Mouse (Mus musculus) E14TG2a.4 (cell line): ENCODE results near the gene Rims1.
A peak's percentile ranks its signal among the peaks of the same experiment; 100 is the strongest.

Source experiments
- H3K27me3 ChIP-seq: 2 replicates; pipeline ENCODE4 v1.6.1; 2014; ENCODE audit warnings: low read length, control low read depth; ENCODE audit not compliant: insufficient read depth
- H3K36me3 ChIP-seq: 2 replicates; pipeline ENCODE4 v1.6.1; 2014; ENCODE audit warnings: low read length, control low read depth; ENCODE audit not compliant: insufficient read depth
- H3K4me1 ChIP-seq: replicated peaks from 2 replicates; pipeline ENCODE4 v1.6.1; 2014; ENCODE audit warnings: low read depth, low read length, control low read depth
- H3K4me3 ChIP-seq: replicated peaks from 2 replicates; pipeline ENCODE4 v1.5.1; 2014; ENCODE audit warnings: mild to moderate bottlenecking, low read length
- H3K9me3 ChIP-seq: 2 replicates; pipeline ENCODE4 v1.6.1; 2014; ENCODE audit warnings: low read length, control low read depth
- CTCF ChIP-seq: conservative IDR thresholded peaks from 2 replicates; pipeline ENCODE4 v1.5.1; 2014; ENCODE audit warnings: low read length
- NANOG ChIP-seq: IDR thresholded peaks from 2 replicates; pipeline ENCODE4 v1.6.1; 2014; ENCODE audit warnings: borderline replicate concordance, low read length, mixed read lengths
- POU5F1 ChIP-seq: IDR thresholded peaks from 2 replicates; pipeline ENCODE4 v1.6.1; 2014; ENCODE audit warnings: low read length, borderline replicate concordance

The Rims1 gene

DNA sequence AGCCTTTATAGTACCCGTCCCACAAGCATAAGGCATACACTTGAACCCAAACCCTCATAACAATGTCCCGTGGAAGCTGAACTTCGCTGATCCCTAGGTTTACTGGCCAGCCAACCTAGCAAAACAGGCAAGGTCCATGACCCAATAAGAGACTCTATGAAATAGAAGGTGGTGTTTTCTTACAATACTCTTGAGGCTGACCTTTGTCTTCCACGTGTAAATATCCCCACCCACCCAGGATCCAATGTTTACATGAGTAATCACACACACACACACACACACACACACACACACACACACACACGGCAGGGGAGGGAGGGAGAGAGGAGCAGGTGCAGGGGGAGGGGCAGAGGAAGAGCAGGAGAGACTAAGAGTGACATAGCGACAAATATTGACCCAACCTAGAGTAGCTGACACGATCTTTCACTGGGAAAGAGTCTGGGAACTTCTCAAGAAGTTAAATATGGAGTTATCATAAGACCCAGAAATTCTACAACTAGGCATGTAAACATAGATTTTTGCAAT, 217.9 kb downstream of the Rims1 start:
- TF ChIP-seq POU5F1 (no peak), NANOG (no peak), CTCF (no peak)
- H3K36me3 ChIP-seq = no peaks in the 10 kb centered on the region
- no peaks in the 10 kb centered on the region for H3K27me3 ChIP-seq
- H3K4me3 ChIP-seq = no peak overlapping the region
- no peaks in the 10 kb centered on the region for H3K4me1 ChIP-seq
- H3K9me3 ChIP-seq = no peaks in the 10 kb centered on the region

DNA sequence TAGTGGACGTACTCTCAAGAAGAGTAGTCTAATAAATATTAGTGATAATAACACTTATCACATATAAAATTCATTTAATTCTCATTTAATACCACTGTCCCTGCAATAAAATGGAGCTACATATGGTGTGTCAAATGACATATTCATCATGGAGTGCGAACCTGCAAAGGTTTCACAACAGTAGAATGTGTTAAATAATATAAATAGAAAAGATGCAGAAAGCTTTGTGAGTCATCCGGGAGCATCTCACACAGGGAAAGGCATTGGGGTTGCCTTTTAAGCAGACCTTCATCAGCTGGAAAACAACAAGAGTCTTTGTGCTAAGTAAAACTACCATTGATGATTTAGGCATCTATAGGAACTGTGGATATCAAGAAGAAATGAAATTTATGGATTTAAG, 220.2 kb downstream of the Rims1 start:
- Histone ChIP-seq H3K9me3 (no peaks in the 10 kb centered on the region), H3K27me3 (no peaks in the 10 kb centered on the region), H3K4me1 (no peaks in the 10 kb centered on the region), H3K36me3 (no peaks in the 10 kb centered on the region), H3K4me3 (no peak overlapping the region)
- TF ChIP-seq CTCF = no peak
- no peak for TF ChIP-seq POU5F1
- TF ChIP-seq NANOG = no peak

DNA sequence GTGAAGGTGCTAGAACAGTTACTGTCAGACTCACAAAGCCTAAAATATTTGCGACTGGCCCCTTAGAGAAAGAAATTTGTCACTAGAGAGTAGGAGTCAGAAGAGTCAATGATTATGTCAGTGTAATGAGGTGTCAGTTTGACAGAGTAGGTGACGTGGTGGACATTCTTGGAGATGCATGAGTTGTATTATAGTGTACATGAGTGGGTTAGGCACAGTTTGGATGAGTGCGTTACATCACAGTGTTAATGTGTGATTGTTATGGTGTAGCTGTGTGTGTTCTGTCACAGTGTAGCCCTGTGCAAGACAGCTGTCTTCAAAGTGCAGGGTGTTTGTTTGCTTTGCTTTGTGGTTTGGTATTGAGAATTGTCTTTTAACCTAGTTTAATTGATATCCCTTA, 226.3 kb downstream of the Rims1 start:
- Histone ChIP-seq H3K36me3 (no peaks in the 10 kb centered on the region), H3K27me3 (no peaks in the 10 kb centered on the region), H3K4me3 (no peak overlapping the region), H3K9me3 (no peaks in the 10 kb centered on the region), H3K4me1 (no peaks in the 10 kb centered on the region)
- TF ChIP-seq POU5F1 = no peak
- no peak for TF ChIP-seq CTCF

DNA sequence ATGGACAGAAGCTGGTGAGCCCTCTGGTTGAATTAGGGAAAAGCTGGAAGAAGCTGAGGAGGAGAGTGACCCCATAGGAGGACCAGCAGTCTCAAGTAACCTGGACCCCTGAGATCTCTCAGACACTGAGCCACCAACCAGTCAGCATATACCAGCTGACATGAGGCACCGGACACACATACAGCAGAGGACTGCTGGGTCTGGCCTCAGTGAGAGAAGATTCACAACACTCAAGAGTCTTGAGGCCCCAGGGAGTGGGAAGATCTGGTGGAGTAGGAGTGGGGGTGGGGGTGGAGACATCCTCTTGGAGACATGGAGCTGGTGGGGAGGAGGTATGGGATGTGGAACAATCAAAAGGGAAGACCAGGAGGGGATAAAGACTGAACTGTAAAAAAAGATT, 233.1 kb downstream of the Rims1 start:
- no peak for TF ChIP-seq POU5F1
- no peak for TF ChIP-seq CTCF
- H3K4me3 ChIP-seq = no peak overlapping the region
- H3K27me3 ChIP-seq = no peaks in the 10 kb centered on the region
- H3K4me1 ChIP-seq = no peaks in the 10 kb centered on the region
- H3K9me3 ChIP-seq = no peaks in the 10 kb centered on the region
- no peaks in the 10 kb centered on the region for H3K36me3 ChIP-seq

DNA sequence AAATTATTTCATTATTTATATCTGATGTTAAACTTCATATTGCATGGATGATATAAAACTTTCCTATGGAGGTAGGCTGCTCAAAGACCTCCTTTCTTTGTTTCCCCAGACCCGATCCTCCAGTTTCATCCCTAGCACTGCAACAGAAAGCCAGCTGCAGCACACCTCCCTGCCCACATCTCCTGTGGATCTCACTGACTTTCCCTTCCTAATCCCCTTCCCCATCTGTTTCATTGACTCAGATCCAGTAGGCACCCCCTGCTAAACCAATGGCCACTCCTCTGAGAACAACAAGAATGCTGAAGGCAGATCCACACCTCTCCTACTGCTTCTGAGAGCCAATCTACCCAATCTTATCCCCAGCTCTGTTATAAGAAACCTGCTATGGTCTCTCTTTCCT, 259.5 kb downstream of the Rims1 start:
- Histone ChIP-seq H3K36me3 (no peaks in the 10 kb centered on the region), H3K27me3 (no peaks in the 10 kb centered on the region), H3K4me3 (no peak overlapping the region), H3K9me3 (no peaks in the 10 kb centered on the region), H3K4me1 (no peaks in the 10 kb centered on the region)
- TF ChIP-seq CTCF (no peak), POU5F1 (no peak), NANOG (no peak)

DNA sequence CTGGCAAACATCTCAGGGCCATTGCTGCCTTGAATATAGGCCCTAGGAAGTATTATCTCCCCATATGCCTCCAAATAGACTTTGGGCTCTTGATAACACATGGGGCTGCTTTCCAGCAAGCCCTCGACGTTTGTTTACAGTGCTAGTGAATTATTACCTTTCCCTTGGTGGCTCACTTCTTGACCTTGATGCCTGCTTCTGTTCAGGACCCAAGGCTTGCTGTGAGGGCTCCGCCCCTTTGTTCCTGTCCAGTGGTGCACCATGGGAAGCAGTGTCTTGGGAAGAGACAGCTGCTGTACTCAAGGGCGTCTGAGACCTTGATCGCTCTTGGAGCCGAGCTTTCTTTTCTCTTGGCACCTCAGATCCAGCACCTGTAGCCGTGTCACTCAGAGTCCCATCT, 267.7 kb downstream of the Rims1 start:
- Histone ChIP-seq H3K9me3 (no peaks in the 10 kb centered on the region), H3K4me3 (no peak overlapping the region), H3K27me3 (peaks cover 34% of the 10 kb centered on the region), H3K36me3 (no peaks in the 10 kb centered on the region), H3K4me1 (peaks cover 8% of the 10 kb centered on the region)
- TF ChIP-seq NANOG (no peak), POU5F1 (no peak), CTCF (no peak)

DNA sequence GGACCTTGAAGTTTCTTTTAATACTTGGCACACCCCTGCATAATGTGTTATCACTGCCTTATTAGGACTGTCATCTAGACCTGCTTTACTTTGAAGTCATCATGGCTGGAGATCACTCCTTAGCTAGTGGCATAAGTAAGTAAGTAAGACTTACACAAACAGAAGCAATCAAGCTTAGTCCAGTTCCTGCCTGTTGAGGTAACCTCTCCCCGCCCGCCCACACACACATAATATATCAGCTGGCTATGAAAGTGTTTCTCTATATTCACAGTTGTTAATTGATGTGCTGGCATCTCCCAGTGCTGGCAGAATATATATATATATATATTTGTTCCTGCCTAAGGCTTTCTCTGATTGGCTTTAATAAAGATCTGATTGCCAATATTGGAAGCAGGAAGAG, 269.0 kb downstream of the Rims1 start:
- H3K4me3 ChIP-seq = no peak overlapping the region
- H3K9me3 ChIP-seq = no peaks in the 10 kb centered on the region
- peaks cover 12% of the 10 kb centered on the region for H3K4me1 ChIP-seq
- peaks cover 38% of the 10 kb centered on the region for H3K27me3 ChIP-seq
- TF ChIP-seq NANOG (no peak), POU5F1 (no peak), CTCF (no peak)
- no peaks in the 10 kb centered on the region for H3K36me3 ChIP-seq

DNA sequence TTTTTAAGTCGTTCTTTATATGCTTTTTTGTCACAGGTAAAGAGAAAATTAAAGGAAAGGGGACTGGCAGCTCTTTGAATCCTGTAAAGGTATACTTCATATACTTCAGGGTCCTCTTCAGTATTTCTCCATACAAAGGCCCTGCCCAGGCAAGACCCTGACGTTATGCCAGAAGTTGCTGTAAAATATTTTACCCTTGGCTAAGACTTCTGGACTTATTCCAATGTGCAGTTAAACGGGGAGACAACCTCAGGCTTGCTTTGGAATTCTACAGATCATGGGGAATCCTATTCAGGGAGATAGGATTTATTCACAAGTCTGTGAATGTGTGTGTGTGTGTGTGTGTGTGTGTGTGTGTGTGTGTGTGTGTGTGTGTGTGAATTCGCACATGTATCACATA, 270.7 kb downstream of the Rims1 start:
- H3K27me3 ChIP-seq = peaks cover 40% of the 10 kb centered on the region
- TF ChIP-seq NANOG = no peak
- TF ChIP-seq POU5F1 = no peak
- no peak for TF ChIP-seq CTCF
- H3K9me3 ChIP-seq = no peaks in the 10 kb centered on the region
- no peak overlapping the region for H3K4me3 ChIP-seq
- H3K36me3 ChIP-seq = no peaks in the 10 kb centered on the region
- peaks cover 12% of the 10 kb centered on the region for H3K4me1 ChIP-seq

DNA sequence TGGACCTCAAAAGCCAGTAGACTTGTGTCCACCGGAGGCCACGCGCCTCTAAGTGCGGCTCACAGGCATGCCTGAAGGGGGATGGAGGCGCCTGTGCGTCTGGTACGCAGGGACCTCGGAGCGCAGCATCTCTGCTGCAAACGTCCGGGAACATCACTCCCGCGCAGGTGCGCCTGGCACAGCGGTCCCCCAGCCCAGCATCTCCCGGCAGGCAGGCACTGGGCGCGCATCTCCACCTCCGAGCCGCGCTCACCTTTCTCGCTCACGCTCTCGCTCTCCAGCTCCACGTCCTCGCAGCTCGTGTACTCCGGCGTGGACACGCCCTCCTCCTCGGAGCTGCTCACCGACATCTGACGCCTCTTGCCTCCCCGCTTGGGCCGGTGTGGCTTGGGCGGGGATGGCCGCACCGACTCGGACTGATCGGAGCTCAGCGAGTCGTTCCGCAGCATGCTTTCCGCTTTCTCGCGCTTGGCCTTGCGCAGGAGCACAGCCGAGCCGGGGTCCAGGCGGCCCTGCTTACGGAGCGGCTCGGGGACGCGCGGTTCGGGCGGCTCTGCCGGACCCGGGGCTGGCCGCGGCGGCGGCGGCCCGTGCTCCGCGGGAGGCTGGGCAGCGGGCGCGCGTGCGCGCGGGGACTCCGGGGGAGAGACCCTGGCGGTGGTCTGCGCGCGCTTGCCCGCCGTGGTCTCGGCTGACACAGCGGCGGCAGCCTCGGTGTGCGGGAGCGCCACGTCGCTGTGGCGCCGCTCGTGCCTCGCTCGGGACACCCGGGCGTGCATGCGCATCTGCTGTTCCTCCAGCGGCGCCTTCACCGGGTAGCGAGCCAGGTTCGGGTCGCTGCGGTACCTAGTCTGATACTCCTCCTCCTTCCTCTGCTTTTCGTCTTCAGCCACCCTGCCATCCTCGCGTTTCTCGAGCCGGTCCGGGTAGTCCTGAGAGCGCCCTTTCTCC, 272.4 kb downstream of the Rims1 start:
- TF ChIP-seq CTCF = no peak
- TF ChIP-seq POU5F1 = no peak
- no peak for TF ChIP-seq NANOG
- Histone ChIP-seq H3K4me3 (peak overlapping the region; percentile 91), H3K4me1 (peaks cover 12% of the 10 kb centered on the region), H3K9me3 (no peaks in the 10 kb centered on the region; the same call in 1 of the 2 replicates), H3K27me3 (peaks cover 42% of the 10 kb centered on the region), H3K36me3 (no peaks in the 10 kb centered on the region)
